Mouse (Mus musculus): ENCODE results near the gene Mcoln2. TPM values are rescaled to one million over a fixed set of nuclear protein-coding genes. Genes with fewer than 3 reads are reported as not detected.

Mcoln2 gene
- 0.28 and 0.57 TPM in 2 replicates for polyA plus RNA-seq (2015; fragmentation: Nextera tagmentation; extraction: Ambion mirVana)

GRCm38 (mm10) chr3:146149156-146150057 lies at the start of gene Mcoln2:
TSS of gene Mcoln2 (plus strand) at chr3:146149833.
- Histone ChIP-seq H3K36me3 (ENCODE audit: poor library complexity, severe bottlenecking) (no peaks in the 10 kb centered on the region), H3K9me3 (replicated peaks) (no peaks in the 10 kb centered on the region), H3K4me3 (peak within 1 kb of the TSS; percentile 41), H3K27me3 (peaks cover 34% of the 10 kb centered on the region), H3K9ac (peak within 1 kb of the TSS; percentile 55), H3K27ac (no peak within 1 kb of the TSS), H3K4me2 (peak within 1 kb of the TSS; percentile 91), H3K4me1 (peaks cover 12% of the 10 kb centered on the region)
- 12% methylated on average over 33 of the region's 34 CpGs for WGBS
- 0 out of 2 replicates have a peak, but pooled peaks have one; percentile 16 for ATAC-seq

DNA sequence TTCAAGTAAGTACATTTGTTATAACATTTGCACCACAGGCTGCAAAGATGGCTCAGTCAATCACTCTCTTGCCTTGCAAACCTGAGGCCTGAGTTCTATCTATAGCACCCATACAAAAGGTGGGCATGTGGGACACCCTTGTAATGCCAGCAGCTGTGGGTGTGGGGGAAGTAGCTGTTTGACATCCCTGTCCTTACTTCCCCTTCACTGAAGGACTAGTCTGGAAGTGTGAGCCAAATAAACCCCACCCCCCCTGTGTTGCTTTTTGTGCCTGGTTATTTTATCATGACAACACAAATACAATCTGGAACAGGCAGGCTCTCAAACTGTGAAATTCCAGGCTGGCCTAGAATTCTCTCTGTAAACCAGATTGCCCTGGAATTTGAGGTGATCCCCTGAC lies 49.7 kb upstream of the Mcoln2 start:
- Histone ChIP-seq H3K4me2 (no peak overlapping the region), H3K9me3 (replicated peaks) (no peaks in the 10 kb centered on the region), H3K4me3 (no peak overlapping the region), H3K27me3 (no peaks in the 10 kb centered on the region), H3K4me1 (no peaks in the 10 kb centered on the region), H3K9ac (no peak overlapping the region), H3K36me3 (ENCODE audit: poor library complexity, severe bottlenecking) (no peaks in the 10 kb centered on the region), H3K27ac (no peak overlapping the region)
- no peak for ATAC-seq

DNA sequence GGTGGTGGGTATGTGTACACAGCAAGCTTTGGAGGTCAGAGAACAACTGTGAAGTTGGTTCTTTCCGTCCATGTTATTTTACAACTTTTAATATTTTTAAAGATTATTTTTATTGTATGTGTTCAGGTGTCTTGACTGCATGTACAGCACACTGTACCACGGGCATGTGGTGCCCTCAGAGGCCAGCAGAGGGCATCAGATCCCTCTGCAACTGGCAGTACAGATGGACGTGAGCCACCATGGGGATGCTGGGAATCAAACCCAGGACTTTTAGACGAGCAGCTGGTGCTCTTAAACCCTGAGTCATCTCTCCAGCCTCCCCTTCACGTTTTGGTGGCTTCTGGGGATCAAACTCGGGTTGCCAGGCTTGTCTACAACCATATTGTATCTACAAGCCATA lies 47.6 kb upstream of the Mcoln2 start:
- H3K27ac ChIP-seq: no peak overlapping the region
- no peak overlapping the region for H3K4me3 ChIP-seq
- no peak overlapping the region for H3K9ac ChIP-seq
- no peak for ATAC-seq
- no peak overlapping the region for H3K4me2 ChIP-seq
- no peaks in the 10 kb centered on the region; the same call in 1 of the 2 replicates for H3K4me1 ChIP-seq
- H3K36me3 ChIP-seq (ENCODE audit: poor library complexity, severe bottlenecking): no peaks in the 10 kb centered on the region
- no peaks in the 10 kb centered on the region for H3K27me3 ChIP-seq
- no peaks in the 10 kb centered on the region for H3K9me3 ChIP-seq (replicated peaks)
- WGBS: 58% methylated on average over 6 of the region's 6 CpGs

GRCm38 (mm10) chr3:146107116-146107849 lies 42.4 kb upstream of the Mcoln2 start:
- H3K4me2 ChIP-seq: peak overlapping the region; percentile 72
- ATAC-seq: peak; percentile 71
- H3K9ac ChIP-seq: peak overlapping the region; percentile 41; the same call in 1 of the 2 replicates
- H3K27me3 ChIP-seq: no peaks in the 10 kb centered on the region
- no peaks in the 10 kb centered on the region; the same call in 1 of the 2 replicates for H3K4me1 ChIP-seq
- no peaks in the 10 kb centered on the region for H3K9me3 ChIP-seq (replicated peaks)
- H3K4me3 ChIP-seq: peak overlapping the region; percentile 44
- no peak overlapping the region for H3K27ac ChIP-seq
- 3% methylated on average over 18 of the region's 18 CpGs for WGBS
- no peaks in the 10 kb centered on the region for H3K36me3 ChIP-seq (ENCODE audit: poor library complexity, severe bottlenecking)

DNA sequence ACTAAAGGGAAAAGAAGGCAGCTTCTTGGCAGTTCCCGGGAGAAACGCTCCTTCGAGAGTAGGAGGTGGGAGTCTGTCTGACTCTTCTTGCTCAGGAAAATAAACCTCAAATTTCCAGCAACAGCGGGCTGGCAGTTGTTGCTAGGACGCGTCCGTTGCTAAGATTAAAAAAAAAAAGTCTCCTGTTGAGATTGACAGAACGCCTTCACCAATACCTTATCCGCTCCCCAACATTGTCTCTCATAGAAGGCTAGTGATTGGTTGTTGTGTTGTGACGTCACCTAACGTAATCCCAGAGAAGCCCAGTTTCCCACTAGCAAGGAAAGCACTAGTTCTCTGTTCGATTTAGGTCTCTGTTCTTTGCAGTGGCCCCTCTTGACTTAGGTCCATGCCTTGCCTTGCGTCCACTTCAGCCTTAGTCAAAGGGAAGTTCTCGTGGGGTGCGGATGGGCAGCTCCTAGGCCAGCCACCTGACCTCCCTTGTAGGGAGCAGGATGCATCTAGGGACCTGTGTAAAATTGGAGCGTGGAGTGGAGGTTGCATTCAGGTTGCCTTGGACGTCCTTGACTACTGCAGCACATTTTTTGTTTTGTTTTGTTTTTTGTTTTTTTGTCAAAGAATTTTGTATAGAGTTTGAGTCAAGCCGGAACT lies 41.6 kb upstream of the Mcoln2 start, which contains the start of gene Wdr63:
Gene Wdr63, minus strand, starts transcription at position 210 of the 651 bp plus-strand sequence.
- no peak within 1 kb of the TSS for H3K27ac ChIP-seq
- peak within 1 kb of the TSS; percentile 41; the same call in 1 of the 2 replicates for H3K9ac ChIP-seq
- no peaks in the 10 kb centered on the region for H3K36me3 ChIP-seq (ENCODE audit: poor library complexity, severe bottlenecking)
- no peaks in the 10 kb centered on the region for H3K27me3 ChIP-seq
- WGBS: 11% methylated on average over 18 of the region's 18 CpGs
- no peaks in the 10 kb centered on the region; the same call in 1 of the 2 replicates for H3K4me1 ChIP-seq
- peak within 1 kb of the TSS; percentile 72 for H3K4me2 ChIP-seq
- no peaks in the 10 kb centered on the region for H3K9me3 ChIP-seq (replicated peaks)
- peak within 1 kb of the TSS; percentile 44 for H3K4me3 ChIP-seq
- peak; percentile 99 for ATAC-seq

GRCm38 (mm10) chr3:146108945-146109344 lies 40.7 kb upstream of the Mcoln2 start:
- H3K4me2 ChIP-seq: no peak overlapping the region
- no peak overlapping the region for H3K4me3 ChIP-seq
- ATAC-seq: no peak
- 86% methylated on average over 2 of the region's 2 CpGs for WGBS
- H3K4me1 ChIP-seq: no peaks in the 10 kb centered on the region; the same call in 1 of the 2 replicates
- no peaks in the 10 kb centered on the region for H3K27me3 ChIP-seq
- no peaks in the 10 kb centered on the region for H3K9me3 ChIP-seq (replicated peaks)
- no peaks in the 10 kb centered on the region for H3K36me3 ChIP-seq (ENCODE audit: poor library complexity, severe bottlenecking)
- H3K9ac ChIP-seq: no peak overlapping the region
- no peak overlapping the region for H3K27ac ChIP-seq

DNA sequence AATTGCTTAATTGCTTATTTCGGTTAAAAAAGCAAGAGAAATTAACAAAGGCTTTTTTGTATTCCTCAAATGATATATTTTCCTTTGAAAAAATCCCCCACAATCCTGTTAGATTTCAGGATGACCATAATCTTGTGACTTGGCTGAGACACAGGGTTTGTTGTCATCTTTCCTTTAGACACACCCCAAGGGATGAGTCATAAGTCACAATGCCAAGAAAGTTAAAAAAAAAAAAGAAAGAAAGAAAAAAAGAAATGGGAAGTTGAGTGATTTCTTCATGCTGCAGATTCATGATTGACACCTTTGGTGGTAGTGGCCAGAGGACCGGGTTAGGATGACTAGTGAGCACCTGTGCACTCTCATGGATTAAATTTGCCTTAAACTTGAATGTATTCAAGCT lies 39.3 kb upstream of the Mcoln2 start:
- Histone ChIP-seq H3K9ac (no peak overlapping the region), H3K36me3 (ENCODE audit: poor library complexity, severe bottlenecking) (no peaks in the 10 kb centered on the region), H3K27ac (no peak overlapping the region), H3K4me1 (no peaks in the 10 kb centered on the region; the same call in 1 of the 2 replicates), H3K9me3 (replicated peaks) (no peaks in the 10 kb centered on the region), H3K27me3 (no peaks in the 10 kb centered on the region), H3K4me3 (no peak overlapping the region), H3K4me2 (no peak overlapping the region)
- ATAC-seq: no peak
- WGBS: 79% methylated on average over 2 of the region's 2 CpGs

- Histone ChIP-seq H3K4me1 (no peaks in the 10 kb centered on the region; the same call in 1 of the 2 replicates), H3K9me3 (replicated peaks) (no peaks in the 10 kb centered on the region), H3K9ac (no peak overlapping the region), H3K4me2 (no peak overlapping the region), H3K36me3 (ENCODE audit: poor library complexity, severe bottlenecking) (no peaks in the 10 kb centered on the region), H3K27me3 (no peaks in the 10 kb centered on the region), H3K27ac (no peak overlapping the region), H3K4me3 (no peak overlapping the region)
- 74% methylated on average over 6 of the region's 6 CpGs for WGBS
- no peak for ATAC-seq
Measured at GRCm38 (mm10) chr3:146110916-146111315, 38.7 kb upstream of the Mcoln2 start.

- 0 out of 2 replicates have a peak within 1 kb of the TSS, but pooled peaks have one; percentile 3 for H3K4me3 ChIP-seq
- peaks cover 24% of the 10 kb centered on the region for H3K27me3 ChIP-seq
- H3K4me1 ChIP-seq: peaks cover 6% of the 10 kb centered on the region; the same call in 1 of the 2 replicates
- H3K27ac ChIP-seq: no peak within 1 kb of the TSS
- peak within 1 kb of the TSS; percentile 24; the same call in 1 of the 2 replicates for H3K4me2 ChIP-seq
- 11% methylated on average over 35 of the region's 35 CpGs for WGBS
- ATAC-seq: no peak; the same call in 1 of the 2 replicates
- H3K9ac ChIP-seq: no peak within 1 kb of the TSS
- no peaks in the 10 kb centered on the region for H3K36me3 ChIP-seq (ENCODE audit: poor library complexity, severe bottlenecking)
- H3K9me3 ChIP-seq (replicated peaks): no peaks in the 10 kb centered on the region
Measured at GRCm38 (mm10) chr3:146117258-146117996, 32.2 kb upstream of the Mcoln2 start, which contains the start of gene Mcoln3. TSS of gene Mcoln3 (plus strand) at chr3:146117450.

DNA sequence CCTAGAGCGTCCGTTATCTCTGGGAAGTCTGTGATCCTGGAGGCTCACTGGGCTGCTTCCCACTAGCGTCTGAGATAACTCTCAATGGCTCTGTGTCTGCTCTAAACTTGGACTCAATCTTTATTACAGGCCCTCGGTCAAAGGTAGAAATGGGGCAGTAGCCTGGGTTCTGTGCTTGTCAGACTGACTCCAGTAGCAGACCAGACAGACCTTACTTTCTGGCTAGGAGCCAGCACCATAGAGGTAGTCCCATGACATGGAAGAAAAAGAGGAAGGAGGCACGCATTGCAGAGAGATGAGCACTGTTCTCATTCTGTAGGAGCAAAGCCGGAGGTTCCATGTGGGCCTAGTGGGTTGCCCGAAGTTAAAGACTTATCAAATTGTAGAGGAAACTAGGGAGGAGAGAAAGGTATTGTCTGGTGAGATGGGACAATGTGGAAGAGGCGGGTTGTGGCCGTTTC lies 31.6 kb upstream of the Mcoln2 start:
- H3K4me2 ChIP-seq: no peak overlapping the region
- H3K27me3 ChIP-seq: peaks cover 24% of the 10 kb centered on the region
- no peaks in the 10 kb centered on the region for H3K9me3 ChIP-seq (replicated peaks)
- H3K9ac ChIP-seq: no peak overlapping the region
- H3K36me3 ChIP-seq (ENCODE audit: poor library complexity, severe bottlenecking): no peaks in the 10 kb centered on the region
- peaks cover 6% of the 10 kb centered on the region; the same call in 1 of the 2 replicates for H3K4me1 ChIP-seq
- H3K27ac ChIP-seq: no peak overlapping the region
- ATAC-seq: no peak
- WGBS: 63% methylated on average over 9 of the region's 9 CpGs
- no peak overlapping the region for H3K4me3 ChIP-seq
